Mouse (Mus musculus) c-Kit-positive CD71-negative TER-119-negative erythroid progenitor cells, embryonic 14.5 days (primary cell): ENCODE results near the gene Gbf1.

Experiments used
- DNase-seq: peaks from one replicate; pipeline ENCODE4 v3.0.0-alpha.2; 2013; ENCODE audit warnings: low read depth

The Gbf1 gene

GRCm38 (mm10) chr19:46223118-46223517, 70.8 kb downstream of the Gbf1 start:
- DNase-seq = no peak

DNA sequence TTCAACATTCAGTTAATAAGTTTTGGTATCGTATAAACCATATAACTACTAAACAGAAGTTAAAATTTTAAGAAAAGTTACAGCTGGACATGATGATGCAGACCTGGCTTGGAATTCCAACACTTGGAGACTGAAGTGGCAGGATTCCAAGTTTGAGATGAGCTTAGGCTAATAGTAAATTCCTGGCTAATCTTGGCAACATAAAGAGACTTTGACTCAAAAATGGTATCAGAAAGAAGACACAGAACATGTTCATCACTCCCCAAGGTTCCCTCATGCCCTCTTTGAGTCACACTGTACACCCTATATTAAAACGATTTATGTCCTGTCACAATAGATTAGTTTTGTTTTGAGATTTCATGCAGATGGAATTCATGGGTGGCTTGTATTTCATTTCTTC, 72.6 kb downstream of the Gbf1 start:
- DNase-seq = no peak

DNA sequence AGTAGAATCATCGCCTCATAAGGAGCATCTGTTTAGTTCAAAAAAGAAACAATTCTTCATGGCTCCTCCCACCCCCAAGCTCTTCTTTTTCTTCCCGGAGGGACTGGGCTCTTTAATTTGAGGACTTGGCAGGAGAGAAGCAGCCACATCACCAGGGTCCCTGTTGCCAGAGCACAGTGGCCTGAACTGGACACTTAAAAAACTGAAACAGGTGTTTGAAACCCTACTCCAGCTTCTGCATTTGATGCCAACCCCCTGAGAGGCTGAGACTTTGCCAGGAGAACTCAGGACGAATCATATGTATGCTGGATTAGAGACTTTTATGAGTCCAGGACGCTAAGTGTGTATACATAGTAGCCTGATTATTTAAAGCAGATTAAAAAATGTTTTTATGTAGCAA, 73.2 kb downstream of the Gbf1 start:
- DNase-seq = no peak

- no peak for DNase-seq
Observed at GRCm38 (mm10) chr19:46226295-46226694, 74.0 kb downstream of the Gbf1 start.

GRCm38 (mm10) chr19:46227300-46227699, 75.0 kb downstream of the Gbf1 start:
- no peak for DNase-seq

- no peak for DNase-seq
Observed at GRCm38 (mm10) chr19:46234450-46234849, 82.1 kb downstream of the Gbf1 start.

DNA sequence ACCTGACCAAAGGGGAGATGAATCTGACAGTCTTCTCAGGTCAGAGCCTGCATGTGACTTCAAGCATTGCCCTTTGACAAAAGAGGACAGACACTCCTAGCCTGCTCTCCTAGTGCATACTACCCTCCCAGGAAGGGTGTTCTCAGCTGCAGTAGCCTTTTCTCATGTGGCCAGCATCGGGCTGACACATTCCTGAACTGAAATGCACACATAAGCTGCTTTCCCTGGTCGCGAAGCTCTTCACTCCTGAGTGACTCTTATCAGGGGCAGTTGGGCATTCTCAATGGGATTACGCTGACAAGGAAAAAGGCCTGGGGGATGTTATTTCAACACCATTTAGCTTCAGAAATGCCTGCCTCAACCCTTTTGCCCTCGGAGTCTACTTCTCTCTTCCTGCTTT, 84.3 kb downstream of the Gbf1 start:
- DNase-seq = no peak

GRCm38 (mm10) chr19:46240246-46240645, 87.9 kb downstream of the Gbf1 start:
- no peak for DNase-seq

GRCm38 (mm10) chr19:46242416-46242815, 90.1 kb downstream of the Gbf1 start:
- DNase-seq = no peak

GRCm38 (mm10) chr19:46244628-46245027, 92.3 kb downstream of the Gbf1 start:
- no peak for DNase-seq

DNA sequence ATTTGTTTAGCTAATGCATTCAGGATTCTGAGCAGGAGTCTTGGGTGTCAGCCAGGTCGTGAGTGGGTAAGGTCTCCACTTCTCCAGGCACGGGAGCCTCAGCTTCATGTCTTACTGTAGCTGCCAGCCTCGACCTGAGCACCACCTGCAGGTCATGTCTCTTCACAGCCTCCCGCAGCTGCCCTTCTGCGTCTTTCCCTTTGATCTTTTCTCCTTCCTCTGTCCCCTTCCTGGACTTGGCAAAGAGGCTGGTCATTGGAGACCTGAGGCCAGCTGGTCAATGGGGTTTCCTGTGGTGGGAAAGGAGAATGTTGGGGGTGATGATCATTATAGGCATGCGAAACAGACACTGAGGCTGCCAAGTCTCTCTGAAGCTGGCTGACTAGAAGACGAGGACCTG, 96.7 kb downstream of the Gbf1 start:
- no peak for DNase-seq

DNA sequence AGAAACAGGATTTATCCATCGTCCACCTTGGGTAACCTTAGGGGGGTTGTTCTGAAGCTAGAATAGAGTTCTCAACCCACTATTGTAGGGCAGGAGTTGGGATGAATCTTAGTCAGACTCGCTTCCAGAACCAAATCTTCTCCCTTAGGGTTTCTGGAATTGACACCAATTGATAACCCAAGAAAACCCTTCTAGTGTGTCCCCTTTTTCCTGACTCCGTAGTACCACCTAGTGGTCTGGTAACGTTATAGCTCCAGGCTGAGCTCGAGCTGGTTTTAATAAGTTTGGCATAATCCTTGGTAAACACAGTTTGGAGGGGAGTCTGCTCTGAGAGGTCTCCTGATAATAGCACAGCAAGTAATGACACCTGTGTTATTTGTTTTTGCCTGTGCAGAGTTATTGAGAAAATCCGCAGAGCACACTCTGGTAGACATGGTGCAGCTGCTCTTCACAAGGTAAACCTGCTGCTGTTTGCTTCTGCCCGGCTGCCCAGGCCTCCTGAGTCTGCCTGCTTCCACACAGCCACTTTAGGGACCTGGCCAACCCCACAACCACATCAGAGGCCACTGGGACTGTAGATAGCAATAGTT, 101.9 kb downstream of the Gbf1 start:
- peak; percentile 43 for DNase-seq

- DNase-seq = no peak
Observed at GRCm38 (mm10) chr19:46264762-46265161, 112.5 kb downstream of the Gbf1 start.

DNA sequence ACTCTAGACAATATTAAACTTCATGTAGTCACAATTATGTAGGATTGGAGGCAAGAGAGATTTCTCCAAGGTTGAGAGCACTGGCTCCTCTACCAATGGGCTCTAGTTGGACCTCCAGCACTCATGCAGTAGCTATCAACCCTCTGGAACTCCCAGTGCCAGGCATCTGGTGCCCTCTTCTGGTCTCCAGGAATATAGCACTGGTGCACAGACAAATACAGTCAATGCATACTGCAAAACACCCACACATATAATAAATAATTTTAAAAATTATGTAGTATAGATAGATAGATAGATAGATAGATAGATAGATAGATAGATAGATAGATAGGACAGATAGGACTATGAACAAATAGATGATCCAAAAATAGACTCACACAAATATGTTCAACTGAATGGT, 123.0 kb downstream of the Gbf1 start:
- DNase-seq = peak; percentile 10

GRCm38 (mm10) chr19:46282081-46282849, 130.0 kb downstream of the Gbf1 start:
- no peak for DNase-seq

GRCm38 (mm10) chr19:46284686-46285085, 132.4 kb downstream of the Gbf1 start:
- no peak for DNase-seq

GRCm38 (mm10) chr19:46285631-46286030, 133.3 kb downstream of the Gbf1 start:
- DNase-seq = no peak

DNA sequence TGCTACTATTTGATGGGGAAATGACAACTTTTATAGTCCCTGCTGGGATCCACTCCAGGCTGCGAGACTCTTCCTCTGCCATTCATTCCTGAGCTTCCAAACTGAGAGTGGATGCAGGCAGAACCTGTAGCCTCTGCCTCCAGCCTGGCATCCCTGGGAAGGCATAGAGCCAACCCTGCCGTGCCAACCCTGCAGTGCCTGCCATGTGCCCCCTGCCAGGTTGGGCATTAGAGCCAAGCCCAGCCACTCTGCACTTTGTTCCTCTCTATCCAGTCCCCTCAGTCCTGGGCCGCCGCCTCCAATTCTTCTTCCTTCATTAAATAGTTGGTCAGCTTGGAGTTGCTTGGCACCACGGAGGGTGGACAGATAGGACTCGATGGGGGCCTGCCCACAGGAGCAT, 133.7 kb downstream of the Gbf1 start:
- no peak for DNase-seq

- DNase-seq = no peak
Observed at GRCm38 (mm10) chr19:46286926-46287325, 134.6 kb downstream of the Gbf1 start.

- no peak for DNase-seq
Observed at GRCm38 (mm10) chr19:46287566-46287965, 135.3 kb downstream of the Gbf1 start.

DNA sequence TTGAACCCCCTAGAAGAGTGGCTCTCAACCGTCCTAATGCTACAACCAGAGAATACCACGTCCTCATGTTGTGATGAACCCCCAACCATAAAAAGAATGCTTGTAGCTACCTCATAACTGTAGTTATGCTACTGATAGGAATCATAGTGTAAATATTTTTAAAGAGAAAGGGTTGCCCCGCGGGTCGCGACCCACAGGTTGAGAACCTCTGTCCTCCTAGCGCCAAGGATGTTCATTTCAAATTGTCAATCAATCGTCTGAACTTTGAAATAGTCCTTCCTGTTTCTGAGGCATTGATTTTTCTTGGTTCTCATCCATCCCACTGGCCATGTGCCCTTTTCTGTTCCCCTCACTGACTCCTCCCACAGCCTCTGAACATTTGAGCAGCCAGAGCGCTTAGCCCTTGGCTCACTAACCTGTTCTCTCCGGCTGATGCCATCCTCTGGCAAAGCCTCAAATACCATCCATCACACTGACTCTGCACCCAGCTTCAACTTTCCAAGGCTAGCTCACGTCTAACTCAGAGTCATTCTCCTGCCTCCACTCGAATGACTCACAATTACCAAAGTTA, 138.3 kb downstream of the Gbf1 start:
- DNase-seq = no peak

DNA sequence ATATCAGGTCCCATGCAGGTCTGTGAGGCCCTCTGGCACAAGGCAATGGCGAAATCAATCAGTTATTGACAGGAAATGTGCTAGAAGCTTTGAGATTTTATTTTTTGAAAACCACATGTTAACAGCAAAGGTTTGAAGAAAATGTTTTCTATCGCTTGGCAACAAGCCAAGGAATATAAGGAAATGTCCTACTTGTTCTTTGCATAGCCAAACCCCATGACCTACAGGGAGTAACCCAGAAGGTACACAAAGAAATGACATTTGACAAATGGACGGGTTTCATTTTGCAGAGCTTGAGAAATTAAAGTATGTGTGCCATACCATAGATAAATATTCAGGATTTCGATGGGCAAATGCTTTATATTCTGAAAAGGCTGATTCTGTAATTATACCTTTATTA, 144.6 kb downstream of the Gbf1 start:
- no peak for DNase-seq

GRCm38 (mm10) chr19:46300294-46301045, 148.2 kb downstream of the Gbf1 start:
- DNase-seq = no peak
